Mouse (Mus musculus): ENCODE results near the gene Hist1h3h. TPM values are rescaled to one million over a fixed set of nuclear protein-coding genes. Genes with fewer than 3 reads are reported as not detected.
"Not testable (repeated sequence)": the region's sequence is repeated elsewhere in the genome, so short reads cannot be mapped to it uniquely, and the experiment has no call there.

The Hist1h3h gene
- polyA plus RNA-seq, 1 experiment from 2014 or later: 35.3 TPM

- H3K4me2 ChIP-seq: peak overlapping the region; percentile 85
- not testable (repeated sequence) for H3K36me3 ChIP-seq (ENCODE audit: poor library complexity, severe bottlenecking); H3K9me3 ChIP-seq (replicated peaks); H3K27me3 ChIP-seq
- peaks cover 39% of the 10 kb centered on the region for H3K4me1 ChIP-seq
- peak overlapping the region; percentile 87 for H3K9ac ChIP-seq
- peak overlapping the region; percentile 49 for H3K4me3 ChIP-seq
- ATAC-seq: peak; percentile 14
- 1% methylated on average over 9 of the region's 38 CpGs for WGBS
- peak overlapping the region; percentile 98 for H3K27ac ChIP-seq
Measured at GRCm38 (mm10) chr13:21716540-21717391, 693 bp upstream of the Hist1h3h start.

- no peaks in the 10 kb centered on the region for H3K9me3 ChIP-seq (replicated peaks)
Measured at GRCm38 (mm10) chr13:21718381-21719080, 1.1 kb downstream of the Hist1h3h start.

DNA sequence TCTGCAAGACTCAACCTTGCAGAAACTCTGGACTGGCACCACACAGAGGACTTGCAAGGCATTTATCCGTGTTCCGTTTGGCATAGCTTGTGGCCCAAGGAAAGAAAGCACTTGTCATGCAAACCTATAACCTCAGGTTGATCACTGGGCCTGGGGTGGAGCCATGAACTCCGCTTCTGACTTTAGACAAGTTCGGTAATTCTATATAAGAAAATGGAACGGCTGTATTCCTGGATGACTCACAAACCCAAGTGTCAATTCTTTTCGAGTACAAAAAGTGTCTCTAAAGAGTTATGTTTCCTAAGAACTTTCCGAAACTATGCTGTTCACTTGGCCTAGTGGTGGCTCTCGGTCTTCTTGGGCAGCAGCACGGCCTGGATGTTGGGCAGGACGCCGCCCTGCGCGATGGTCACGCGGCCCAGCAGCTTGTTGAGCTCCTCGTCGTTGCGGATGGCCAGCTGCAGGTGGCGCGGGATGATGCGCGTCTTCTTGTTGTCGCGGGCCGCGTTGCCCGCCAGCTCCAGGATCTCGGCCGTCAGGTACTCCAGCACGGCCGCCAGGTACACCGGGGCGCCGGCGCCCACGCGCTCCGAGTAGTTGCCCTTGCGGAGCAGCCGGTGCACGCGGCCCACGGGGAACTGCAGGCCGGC lies 3.8 kb downstream of the Hist1h3h start:
- Histone ChIP-seq H3K9ac (peak overlapping the region; percentile 60), H3K4me3 (peak overlapping the region; percentile 40), H3K4me2 (peak overlapping the region; percentile 66), H3K27ac (peak overlapping the region; percentile 86), H3K4me1 (peaks cover 40% of the 10 kb centered on the region)
- not testable (repeated sequence) for H3K27me3 ChIP-seq; H3K36me3 ChIP-seq (ENCODE audit: poor library complexity, severe bottlenecking); H3K9me3 ChIP-seq (replicated peaks); ATAC-seq
- WGBS: 1% methylated on average over 22 of the region's 44 CpGs

More at GRCm38 (mm10) chr13:21718381-21719080, 1.1 kb downstream of the Hist1h3h start:
- peak overlapping the region; percentile 48 for H3K4me3 ChIP-seq
- H3K4me1 ChIP-seq: peaks cover 48% of the 10 kb centered on the region
- no peaks in the 10 kb centered on the region for H3K36me3 ChIP-seq (ENCODE audit: poor library complexity, severe bottlenecking)
- ATAC-seq: no peak
- H3K27me3 ChIP-seq: no peaks in the 10 kb centered on the region
- H3K9ac ChIP-seq: peak overlapping the region; percentile 72
- H3K4me2 ChIP-seq: peak overlapping the region; percentile 62
- H3K27ac ChIP-seq: peak overlapping the region; percentile 86
- WGBS: 54% methylated on average over 4 of the region's 4 CpGs

- H3K36me3 ChIP-seq (ENCODE audit: poor library complexity, severe bottlenecking); H3K27me3 ChIP-seq; H3K9me3 ChIP-seq (replicated peaks): not testable (repeated sequence)
- Histone ChIP-seq H3K9ac (peak within 1 kb of the TSS; percentile 71), H3K4me2 (peak within 1 kb of the TSS; percentile 66), H3K27ac (peak within 1 kb of the TSS; percentile 92), H3K4me3 (peak within 1 kb of the TSS; percentile 40), H3K4me1 (peaks cover 39% of the 10 kb centered on the region)
- under 1% methylated on average over 37 of the region's 37 CpGs for WGBS
- peak; percentile 98 for ATAC-seq
Measured at GRCm38 (mm10) chr13:21721757-21722372, 4.4 kb downstream of the Hist1h3h start, which contains the start of gene Hist1h2bm. TSS of gene Hist1h2bm (plus strand) at chr13:21722044.

- Histone ChIP-seq H3K4me3 (peak overlapping the region; percentile 40), H3K9me3 (replicated peaks) (no peaks in the 10 kb centered on the region), H3K4me2 (peak overlapping the region; percentile 66), H3K9ac (peak overlapping the region; percentile 71), H3K27me3 (no peaks in the 10 kb centered on the region), H3K27ac (peak overlapping the region; percentile 92), H3K36me3 (ENCODE audit: poor library complexity, severe bottlenecking) (no peaks in the 10 kb centered on the region), H3K4me1 (peaks cover 40% of the 10 kb centered on the region)
- WGBS: 1% methylated on average over 11 of the region's 11 CpGs
- peak; percentile 25 for ATAC-seq
Measured at GRCm38 (mm10) chr13:21722373-21722925, 5.0 kb downstream of the Hist1h3h start.

DNA sequence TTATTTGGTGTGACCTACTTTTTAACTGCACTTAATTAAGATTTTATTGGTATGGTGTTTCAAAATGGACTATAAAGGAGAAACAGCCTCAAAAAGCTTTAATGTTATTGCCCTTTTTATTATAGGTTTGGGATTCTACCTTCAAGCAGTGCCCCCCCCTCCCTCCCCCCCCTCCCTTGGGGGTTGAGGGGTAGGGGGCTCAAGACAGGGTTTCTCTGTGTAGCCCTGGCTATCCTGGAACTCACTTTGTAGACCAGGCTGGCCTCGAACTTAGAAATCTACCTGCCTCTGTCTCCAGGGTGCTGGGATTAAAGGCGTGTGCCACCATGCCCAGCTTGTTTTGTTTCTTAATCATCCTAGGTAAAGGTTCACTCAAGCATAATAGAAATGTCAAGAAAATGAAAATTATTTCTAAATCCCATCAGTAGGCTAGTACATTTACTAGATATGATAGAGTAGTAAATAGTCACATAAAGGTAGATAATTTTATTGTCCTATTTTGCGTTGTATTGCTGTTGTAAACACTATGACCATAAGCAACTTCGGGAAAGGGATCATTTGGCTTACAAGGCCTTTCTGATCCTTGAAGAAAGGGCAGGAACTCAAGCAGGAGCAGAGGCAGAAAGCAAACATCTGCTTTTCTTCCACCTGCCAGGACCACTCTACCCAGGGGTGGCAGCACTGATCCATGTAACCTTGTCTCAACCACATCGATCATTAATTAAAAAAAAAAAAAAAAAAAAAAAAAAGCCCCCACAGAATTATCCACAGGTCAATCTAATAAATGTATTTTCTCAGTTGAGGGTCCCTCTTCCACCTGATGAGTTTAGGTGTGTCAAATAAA lies 5.8 kb downstream of the Hist1h3h start:
- Histone ChIP-seq H3K9me3 (replicated peaks) (no peaks in the 10 kb centered on the region), H3K27me3 (no peaks in the 10 kb centered on the region), H3K4me3 (no peak overlapping the region), H3K36me3 (ENCODE audit: poor library complexity, severe bottlenecking) (no peaks in the 10 kb centered on the region), H3K9ac (0 out of 2 replicates have a peak overlapping the region, but pooled peaks have one; percentile 71), H3K27ac (peak overlapping the region; percentile 92; the same call in 1 of the 2 replicates), H3K4me1 (peaks cover 43% of the 10 kb centered on the region), H3K4me2 (peak overlapping the region; percentile 66)
- 28% methylated on average over 5 of the region's 5 CpGs for WGBS
- ATAC-seq: no peak

DNA sequence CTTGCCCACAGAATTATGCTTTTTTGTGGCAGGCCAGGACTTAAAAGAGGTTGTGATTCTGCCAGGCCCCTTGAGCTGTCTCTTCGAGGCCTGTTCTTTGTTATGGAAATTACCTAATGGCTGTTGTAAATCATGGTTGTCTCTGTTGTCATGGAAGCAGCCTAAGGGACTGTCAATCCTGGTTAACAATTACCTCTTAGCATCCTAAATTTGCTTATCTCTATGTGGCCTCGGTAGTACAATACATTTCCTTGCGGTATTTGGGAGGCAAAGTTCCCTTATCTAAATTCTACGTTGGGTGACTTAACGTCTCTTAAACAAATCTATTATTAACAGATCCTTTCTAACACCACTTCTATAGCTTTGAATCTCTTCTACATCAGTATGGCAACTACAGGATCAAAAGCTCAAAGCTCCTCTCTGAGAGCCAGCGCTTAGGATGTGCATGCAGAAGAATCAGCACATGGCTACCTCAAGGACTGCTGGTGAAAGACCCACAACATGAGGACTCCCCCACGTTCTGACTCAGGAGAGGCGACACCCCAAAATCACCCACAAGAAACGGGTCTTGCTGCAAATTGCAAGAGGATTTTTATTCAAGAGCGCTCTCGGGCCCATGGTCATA lies 10.6 kb downstream of the Hist1h3h start:
- Histone ChIP-seq H3K4me1 (peaks cover 10% of the 10 kb centered on the region), H3K4me3 (no peak overlapping the region), H3K27ac (peak overlapping the region; percentile 45; the same call in 1 of the 2 replicates), H3K4me2 (no peak overlapping the region; the same call in 1 of the 2 replicates), H3K36me3 (ENCODE audit: poor library complexity, severe bottlenecking) (no peaks in the 10 kb centered on the region), H3K27me3 (no peaks in the 10 kb centered on the region), H3K9ac (no peak overlapping the region), H3K9me3 (replicated peaks) (no peaks in the 10 kb centered on the region)
- 24% methylated on average over 11 of the region's 11 CpGs for WGBS
- peak; percentile 77 for ATAC-seq

GRCm38 (mm10) chr13:21729544-21729943 lies 12.1 kb downstream of the Hist1h3h start:
- no peak overlapping the region for H3K27ac ChIP-seq
- H3K4me3 ChIP-seq: no peak overlapping the region
- no peaks in the 10 kb centered on the region for H3K36me3 ChIP-seq (ENCODE audit: poor library complexity, severe bottlenecking)
- no peak overlapping the region for H3K9ac ChIP-seq
- no peak for ATAC-seq
- no peaks in the 10 kb centered on the region for H3K9me3 ChIP-seq (replicated peaks)
- peaks cover 13% of the 10 kb centered on the region for H3K4me1 ChIP-seq
- WGBS: 73% methylated on average over 1 of the region's 1 CpGs
- no peaks in the 10 kb centered on the region for H3K27me3 ChIP-seq
- no peak overlapping the region for H3K4me2 ChIP-seq

- Histone ChIP-seq H3K27me3 (no peaks in the 10 kb centered on the region), H3K9ac (no peak overlapping the region), H3K4me1 (peaks cover 12% of the 10 kb centered on the region), H3K4me3 (no peak overlapping the region), H3K36me3 (ENCODE audit: poor library complexity, severe bottlenecking) (no peaks in the 10 kb centered on the region), H3K9me3 (replicated peaks) (no peaks in the 10 kb centered on the region), H3K27ac (peak overlapping the region; percentile 99), H3K4me2 (0 out of 2 replicates have a peak overlapping the region, but pooled peaks have one; percentile 10)
- 62% methylated on average over 5 of the region's 5 CpGs for WGBS
- ATAC-seq: peak; percentile 14; the same call in 1 of the 2 replicates
Measured at GRCm38 (mm10) chr13:21733466-21733865, 16.0 kb downstream of the Hist1h3h start.

All from forebrain, embryonic 13.5 days (tissue).